Mouse (Mus musculus) layer of hippocampus, adult 2 months (tissue): ENCODE data around the gene Ugt1a5. TPM values are rescaled to one million over a fixed set of nuclear protein-coding genes. Genes with fewer than 3 reads are reported as not detected.
"Not testable (repeated sequence)": the region's sequence is repeated elsewhere in the genome, so short reads cannot be mapped to it uniquely, and the experiment has no call there.

Source experiments
- DNase-seq, 2 experiments: peaks; one replicate each; pipeline ENCODE4 v3.0.0; 2022; ENCODE audit warnings: low spot score in 2 of 2
- H3K27ac ChIP-seq: fragments of 200-600 bp; 2 replicates; pipeline ENCODE4 v1.8.1; 2022
- H3K4me3 ChIP-seq: fragments of 200-600 bp; 2 replicates; pipeline ENCODE4 v1.8.1; 2022; ENCODE audit warnings: mild to moderate bottlenecking
- CTCF ChIP-seq: fragments of 200-600 bp; conservative IDR thresholded peaks from 2 replicates; pipeline ENCODE4 v1.8.1; 2022; ENCODE audit warnings: antibody characterized with exemption, mild to moderate bottlenecking, moderate library complexity
- total RNA-seq, 2 experiments: library from RNA; stranded (reverse); gene quantifications; 2 replicates each; pipeline ENCODE4 v1.2.3; 2021

Ugt1a5 gene
- total RNA-seq, 2 experiments from 2014 or later, result 0.44 TPM; not detected in 1

DNA sequence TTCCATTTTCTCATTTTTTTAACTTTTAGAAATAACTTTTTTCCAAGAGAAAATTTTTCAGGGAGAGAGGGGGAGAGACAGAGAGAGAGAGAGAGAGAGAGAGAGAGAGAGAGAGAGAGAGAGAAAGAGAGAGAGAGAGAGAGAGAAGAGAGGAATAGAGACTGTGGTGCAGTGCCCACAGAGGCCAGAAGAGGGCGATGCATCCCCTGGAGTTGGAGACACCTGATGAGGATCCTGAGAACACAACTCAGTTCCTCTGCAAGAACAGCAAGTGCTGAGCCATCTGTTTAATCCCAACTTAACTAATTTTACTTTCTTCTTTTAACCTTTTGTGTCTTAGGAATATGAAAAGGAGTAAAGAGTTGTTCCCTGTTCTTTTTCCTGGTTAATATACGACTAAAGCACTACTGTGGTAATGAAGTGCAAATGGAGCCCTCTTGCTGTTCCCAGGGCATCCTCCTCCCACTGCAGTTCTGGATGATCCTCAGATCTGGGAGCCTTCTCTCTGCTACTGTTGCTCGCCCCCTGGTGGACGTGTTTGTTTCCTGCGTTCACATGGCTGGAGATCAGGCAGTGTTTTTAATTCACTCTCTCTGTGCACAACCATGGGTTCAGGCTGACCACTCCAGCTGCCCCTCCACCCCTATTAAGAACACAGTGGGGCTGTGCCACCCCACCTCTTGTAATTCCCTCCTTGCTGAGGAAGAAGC lies 21.7 kb upstream of the Ugt1a5 start:
- peak; percentile 62 for TF ChIP-seq CTCF
- not testable (repeated sequence) for H3K4me3 ChIP-seq, H3K27ac ChIP-seq
- peak in 1 of 2 experiments; percentile 26 for DNase-seq

DNA sequence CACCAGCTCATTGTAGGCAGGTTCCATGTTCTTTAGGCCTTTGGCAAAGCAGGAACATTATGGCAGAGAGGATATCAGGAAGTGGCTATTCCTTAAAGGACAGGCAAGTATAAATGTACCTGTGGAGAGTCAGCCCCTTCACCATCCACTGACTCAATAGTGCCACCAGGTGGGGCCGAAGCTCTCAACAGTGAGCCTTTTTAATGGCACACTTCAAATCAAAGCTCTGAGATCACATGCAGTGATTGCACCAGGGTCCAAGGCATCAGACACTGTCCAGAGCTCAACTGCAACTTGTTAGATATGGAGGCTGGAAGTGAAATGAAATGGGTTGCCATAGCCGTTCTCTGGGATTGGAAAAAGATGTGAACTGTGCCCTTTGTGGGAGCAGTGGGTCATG lies 20.5 kb upstream of the Ugt1a5 start:
- H3K27ac ChIP-seq, H3K4me3 ChIP-seq, DNase-seq: not testable (repeated sequence)
- peak; percentile 49 for TF ChIP-seq CTCF

DNA sequence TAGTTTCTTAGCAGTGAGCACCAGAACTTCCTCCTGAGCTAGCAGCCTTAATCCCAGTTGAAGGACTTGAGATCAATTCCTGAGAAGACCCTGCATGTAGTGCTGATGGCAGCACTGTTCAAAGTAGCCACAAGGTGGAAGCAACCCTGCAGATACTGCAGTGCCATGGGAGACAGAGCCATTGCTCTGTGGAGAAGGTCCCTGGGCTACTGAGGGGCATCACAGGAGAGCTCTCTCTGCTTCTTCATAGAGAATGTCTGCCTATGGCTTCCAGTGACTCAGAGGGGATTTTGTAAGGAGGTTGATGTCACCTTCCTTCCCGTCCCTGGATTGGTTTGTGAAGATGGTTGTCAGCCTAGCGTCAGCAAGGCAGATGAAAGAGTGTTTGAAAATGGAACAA lies 15.7 kb upstream of the Ugt1a5 start:
- H3K4me3 ChIP-seq, DNase-seq, H3K27ac ChIP-seq: not testable (repeated sequence)
- TF ChIP-seq CTCF, result peak; percentile 62

DNA sequence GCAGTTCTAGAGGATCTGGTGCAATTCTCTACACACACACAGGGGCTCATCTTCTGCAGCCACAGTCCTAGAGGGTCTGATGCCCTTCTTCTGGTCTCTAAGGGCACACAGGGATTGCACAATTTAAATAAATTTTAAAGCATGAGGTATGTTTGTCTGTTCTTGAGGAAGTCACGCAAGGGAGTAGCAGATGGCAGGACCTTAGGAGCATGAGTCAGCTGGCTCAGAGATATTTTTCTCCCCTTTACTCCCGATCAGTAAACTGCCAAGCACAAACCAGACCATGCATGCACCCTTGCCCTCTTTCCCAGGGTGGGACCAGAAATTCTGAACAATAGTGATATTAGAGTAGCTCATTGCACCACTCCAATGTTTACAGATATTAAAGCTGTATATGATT lies 7.4 kb upstream of the Ugt1a5 start:
- no peak for TF ChIP-seq CTCF
- DNase-seq, result no peak
- Histone ChIP-seq H3K4me3 (no peak overlapping the region), H3K27ac (no peak overlapping the region)

DNA sequence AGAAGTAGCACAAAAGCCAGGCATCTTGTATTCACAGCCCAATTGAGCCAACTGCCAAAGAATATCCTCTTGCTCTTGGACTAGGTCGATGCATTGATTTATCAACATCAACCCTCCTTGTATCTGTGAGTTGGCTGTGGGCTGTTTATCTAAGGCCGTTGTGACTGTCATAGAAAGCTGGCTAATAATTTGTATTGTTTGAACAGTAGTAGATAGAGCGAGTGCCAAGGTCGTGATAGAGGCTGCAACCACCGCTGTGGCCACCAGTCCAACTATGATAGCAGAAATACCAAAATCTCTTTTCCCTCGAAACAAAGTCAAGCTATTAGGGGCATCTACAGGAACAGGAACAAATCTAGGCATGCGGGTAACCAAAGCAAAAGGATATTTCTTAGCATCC lies 6.4 kb downstream of the Ugt1a5 start:
- not testable (repeated sequence) for H3K4me3 ChIP-seq, H3K27ac ChIP-seq, DNase-seq

DNA sequence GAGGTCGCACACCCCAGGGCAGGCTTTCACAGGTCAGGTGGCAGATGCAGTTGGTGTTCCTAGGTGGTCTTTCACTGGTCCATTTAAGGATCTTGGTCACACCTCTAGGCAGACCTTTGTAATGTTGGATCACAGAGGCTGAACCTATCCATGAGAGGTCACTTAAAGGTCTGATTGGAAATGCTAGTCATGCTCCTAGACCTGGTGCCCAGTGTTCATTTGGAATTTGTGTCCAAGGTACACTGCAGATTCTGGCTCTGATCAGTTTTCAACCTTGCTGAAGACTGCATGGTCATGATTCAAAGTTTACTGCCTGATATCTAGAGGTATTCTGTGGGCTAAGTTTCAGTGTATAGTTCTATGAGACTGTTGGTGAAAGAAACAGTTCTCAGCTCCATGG lies 13.8 kb downstream of the Ugt1a5 start:
- no peak for TF ChIP-seq CTCF
- no peak for DNase-seq
- H3K27ac ChIP-seq, result no peak overlapping the region
- H3K4me3 ChIP-seq, result no peak overlapping the region

DNA sequence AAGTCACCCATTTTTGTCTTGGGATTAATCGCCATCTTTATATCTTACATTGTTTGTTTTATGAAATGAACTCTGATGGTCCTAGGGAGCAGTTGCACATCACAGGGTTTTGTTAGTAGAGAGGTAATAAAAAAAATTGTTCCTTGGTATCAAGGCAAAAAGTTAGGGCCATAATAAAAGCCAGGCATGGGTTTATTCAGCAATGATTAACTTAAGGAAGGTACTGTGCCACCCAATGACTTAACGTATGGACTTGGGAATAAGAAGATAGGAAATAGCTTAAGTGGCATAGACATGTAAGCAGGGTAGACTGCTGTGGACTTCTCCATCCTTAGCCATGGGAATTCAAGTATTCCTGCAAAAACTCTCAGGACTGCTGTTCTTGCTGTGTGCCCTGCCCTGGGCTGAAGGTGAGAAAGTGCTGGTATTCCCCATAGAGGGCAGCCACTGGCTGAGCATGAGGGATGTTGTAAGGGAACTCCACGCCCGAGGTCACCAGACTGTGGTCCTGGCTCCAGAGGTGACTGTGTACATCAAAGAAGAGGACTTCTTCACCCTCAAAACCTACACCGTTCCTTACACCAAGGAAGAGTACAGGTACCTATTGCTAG lies 20.6 kb downstream of the Ugt1a5 start:
- DNase-seq, result no peak
- H3K4me3 ChIP-seq, result no peak overlapping the region
- H3K27ac ChIP-seq, result no peak overlapping the region
- no peak for TF ChIP-seq CTCF

DNA sequence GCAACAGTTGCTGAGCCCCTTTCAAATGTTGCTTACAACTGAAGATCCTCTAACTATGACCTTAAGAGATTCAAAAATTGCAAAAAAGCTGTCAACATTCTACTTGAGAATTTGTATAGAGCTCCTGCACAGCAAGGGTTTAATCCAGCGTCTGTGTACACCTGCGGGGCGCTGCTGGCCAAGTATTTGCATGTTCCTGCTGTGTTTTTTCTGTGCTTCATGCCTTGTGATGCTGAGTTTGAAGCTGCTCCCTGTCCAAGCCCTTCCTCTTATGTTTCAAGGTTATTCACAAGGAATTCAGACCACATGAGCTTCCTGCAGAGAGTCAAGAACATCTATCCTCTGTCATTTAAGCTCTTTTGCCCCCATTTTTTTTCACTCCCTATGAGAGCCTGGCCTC lies 26.3 kb downstream of the Ugt1a5 start:
- TF ChIP-seq CTCF, result no peak
- no peak overlapping the region for H3K4me3 ChIP-seq

DNA sequence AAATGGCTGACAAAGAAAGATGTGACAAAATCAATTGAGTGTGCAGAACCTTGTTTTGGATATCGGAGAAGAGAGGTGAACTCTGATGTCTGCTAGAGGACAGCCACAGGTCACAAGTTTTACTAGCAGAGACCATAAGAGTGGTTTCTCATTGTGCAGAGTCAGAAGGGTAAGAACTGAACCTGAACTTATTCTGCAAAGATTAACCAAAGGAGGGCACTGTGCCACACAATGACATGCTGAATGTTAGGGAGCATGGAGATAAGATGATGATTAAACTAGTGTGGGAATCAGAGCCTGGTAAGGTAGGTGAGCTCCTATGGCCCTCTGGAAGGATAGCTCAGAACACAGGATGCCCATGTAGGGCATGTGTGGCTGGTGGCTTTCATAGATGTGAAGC lies 29.9 kb downstream of the Ugt1a5 start:
- no peak for TF ChIP-seq CTCF
- no peak for DNase-seq
- H3K27ac ChIP-seq, result no peak overlapping the region
- H3K4me3 ChIP-seq, result no peak overlapping the region

More for the DNA sequence above, 26.3 kb downstream of the Ugt1a5 start:
- DNase-seq, result no peak
- no peak overlapping the region for H3K27ac ChIP-seq

DNA sequence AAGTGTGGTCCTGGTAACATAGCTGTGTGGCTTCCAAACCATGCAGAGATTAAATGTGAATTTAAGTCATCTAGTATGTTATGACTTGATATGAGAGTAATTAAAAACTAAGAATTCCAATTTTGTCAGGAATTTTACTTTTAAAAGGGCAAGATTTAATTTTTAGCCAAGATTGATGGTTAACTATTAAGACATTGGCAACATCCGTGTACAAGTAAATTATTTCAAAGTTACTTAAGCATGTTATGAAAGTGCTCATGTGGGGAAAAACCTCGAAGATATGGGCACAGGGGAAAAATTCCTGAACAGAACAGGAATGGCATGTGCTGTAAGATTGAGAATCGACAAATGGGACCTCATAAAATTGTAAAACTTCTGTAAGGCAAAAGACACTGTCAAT lies 31.6 kb downstream of the Ugt1a5 start:
- no peak overlapping the region for H3K27ac ChIP-seq
- no peak overlapping the region for H3K4me3 ChIP-seq
- no peak for DNase-seq
- TF ChIP-seq CTCF, result no peak

DNA sequence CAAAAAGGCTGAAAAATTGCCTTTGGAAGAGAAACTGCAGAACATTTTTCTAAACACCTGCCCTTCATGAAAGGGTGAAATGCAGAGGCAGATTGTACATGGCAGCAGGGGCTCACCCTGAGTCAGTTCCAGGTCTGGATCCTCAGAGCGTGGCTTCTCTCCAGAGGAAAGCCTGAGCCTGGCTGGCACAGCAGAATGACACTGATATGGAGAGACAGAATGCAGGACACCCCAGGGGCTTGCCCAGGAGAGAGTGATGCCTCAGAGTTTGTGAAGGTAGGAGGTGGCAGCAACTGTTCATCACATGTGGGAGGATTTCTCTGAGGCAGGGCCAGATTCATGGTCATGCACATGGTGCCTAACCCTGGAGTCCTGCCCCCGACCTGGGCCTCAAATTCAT lies 34.2 kb downstream of the Ugt1a5 start:
- TF ChIP-seq CTCF, result no peak
- no peak for DNase-seq
- no peak overlapping the region for H3K4me3 ChIP-seq
- H3K27ac ChIP-seq, result no peak overlapping the region

DNA sequence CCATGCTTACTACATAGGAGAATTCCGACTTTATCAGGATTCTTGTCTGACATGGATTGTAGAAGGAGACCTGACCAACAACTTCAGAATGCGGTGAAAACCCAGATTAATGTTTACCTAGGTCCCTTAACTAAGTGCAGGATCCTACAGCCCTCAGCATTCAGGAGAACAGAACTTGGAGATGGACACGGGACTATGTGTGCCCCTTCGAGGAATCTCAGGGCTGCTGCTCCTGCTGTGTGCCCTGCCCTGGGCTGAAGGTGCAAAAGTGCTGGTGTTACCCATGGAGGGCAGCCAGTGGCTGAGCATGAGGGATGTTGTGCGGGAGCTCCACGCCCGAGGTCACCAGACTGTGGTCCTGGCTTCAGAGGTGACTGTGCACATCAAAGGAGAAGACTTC lies 34.6 kb downstream of the Ugt1a5 start, which contains the start of gene Ugt1a2:
Gene Ugt1a2, plus strand, starts transcription at position 146 of the 400 bp plus-strand sequence.
- DNase-seq, result no peak
- TF ChIP-seq CTCF, result no peak
- no peak within 1 kb of the TSS for H3K4me3 ChIP-seq
- no peak within 1 kb of the TSS for H3K27ac ChIP-seq

DNA sequence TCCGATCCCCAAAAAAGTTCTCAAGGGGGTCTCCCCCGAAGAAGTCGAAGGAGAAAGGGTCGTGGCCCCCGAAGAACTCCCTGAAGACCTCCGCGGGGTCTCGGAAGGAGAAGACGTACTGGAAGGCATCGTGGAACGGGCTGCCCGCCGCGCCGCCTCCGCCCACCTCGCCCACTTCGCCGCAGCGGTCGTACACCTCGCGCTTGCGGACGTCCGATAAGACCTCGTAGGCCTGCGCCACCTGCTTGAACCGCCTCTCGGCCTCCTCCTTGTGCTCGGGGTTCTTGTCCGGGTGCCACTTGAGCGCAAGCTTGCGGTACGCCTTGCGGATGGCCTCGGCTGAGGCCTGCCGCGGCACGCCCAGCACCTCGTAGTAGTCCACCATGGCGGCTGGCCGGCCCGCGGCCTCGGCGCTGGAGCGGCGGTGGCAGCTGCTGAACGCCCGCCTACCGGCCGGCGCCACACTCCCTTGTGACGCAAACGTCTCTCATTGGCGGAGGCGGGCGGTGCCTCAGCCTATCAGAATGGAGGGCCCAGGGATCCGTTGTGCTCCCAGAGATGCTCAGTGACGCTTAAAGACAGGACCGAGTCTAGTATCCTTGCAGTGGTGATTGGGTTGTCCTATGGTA lies 39.6 kb downstream of the Ugt1a5 start, which contains the start of gene Dnajb3:
Gene Dnajb3, minus strand, starts transcription at position 489 of the 629 bp plus-strand sequence.
- Histone ChIP-seq H3K4me3 (peak within 1 kb of the TSS; percentile 74), H3K27ac (peak within 1 kb of the TSS; percentile 85)
- peak; percentile 80 to 84 for DNase-seq
- peak; percentile 44 for TF ChIP-seq CTCF
